Mouse (Mus musculus): ENCODE results near the gene Trim3. TPM values are rescaled to one million over a fixed set of nuclear protein-coding genes. Genes with fewer than 3 reads are reported as not detected.
A peak's percentile ranks its signal among the peaks of the same experiment; 100 is the strongest.

The Trim3 gene
- polyA plus RNA-seq, 1 experiment from 2014 or later = 30.3 TPM

- Histone ChIP-seq H3K27ac (replicated peaks) (peak overlapping the region; percentile 63), H3K9me3 (replicated peaks) (no peaks in the 10 kb centered on the region), H3K36me3 (peaks cover 16% of the 10 kb centered on the region), H3K4me3 (no peak overlapping the region), H3K27me3 (ENCODE audit: low read depth, poor library complexity, severe bottlenecking) (peaks cover 25% of the 10 kb centered on the region), H3K4me1 (peaks cover 50% of the 10 kb centered on the region)
- WGBS = 36% methylated on average over 3 of the region's 3 CpGs
- no peak for DNase-seq (ENCODE audit: low spot score)
Measured at GRCm38 (mm10) chr7:105628633-105629032, 4.7 kb downstream of the Trim3 start.

- no peak overlapping the region for H3K4me3 ChIP-seq
- DNase-seq (ENCODE audit: low spot score) = no peak
- no peaks in the 10 kb centered on the region for H3K9me3 ChIP-seq (replicated peaks)
- peaks cover 48% of the 10 kb centered on the region for H3K36me3 ChIP-seq
- WGBS = 84% methylated on average over 6 of the region's 6 CpGs
- peaks cover 23% of the 10 kb centered on the region for H3K4me1 ChIP-seq
- peaks cover 13% of the 10 kb centered on the region for H3K27me3 ChIP-seq (ENCODE audit: low read depth, poor library complexity, severe bottlenecking)
- H3K27ac ChIP-seq (replicated peaks) = no peak overlapping the region
Measured at GRCm38 (mm10) chr7:105625397-105625796, 8.0 kb downstream of the Trim3 start.

DNA sequence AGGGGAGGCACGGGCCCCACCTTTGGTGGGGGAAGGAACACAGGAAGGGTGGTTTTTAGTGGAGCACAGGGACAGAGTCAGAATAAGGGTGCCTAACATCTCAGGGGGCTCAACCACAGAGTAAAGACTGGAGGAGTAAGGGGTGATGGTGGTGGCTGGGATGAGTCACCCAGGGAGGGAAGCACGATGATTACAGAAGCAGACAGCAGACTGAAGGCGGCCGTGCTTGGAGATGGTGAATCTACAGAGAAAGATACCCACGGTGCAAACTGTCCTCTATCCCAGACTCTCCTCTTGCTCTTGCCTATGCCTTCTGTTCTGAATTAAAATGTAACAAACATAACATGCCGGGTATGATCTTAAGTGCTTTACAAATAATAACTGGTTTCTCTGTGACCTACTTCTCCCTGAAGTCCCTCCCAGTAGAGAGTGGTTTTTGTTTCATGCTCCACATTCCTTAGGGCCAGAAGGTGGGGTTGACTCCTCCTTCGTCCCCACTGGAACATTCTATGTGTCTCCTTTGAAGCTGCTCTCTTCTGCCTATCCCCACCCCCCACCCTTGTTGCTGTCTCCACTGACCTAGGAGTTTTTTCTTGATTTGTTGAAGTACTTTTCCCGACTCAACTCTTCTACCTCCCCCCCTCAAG is 11.6 kb downstream of the Trim3 start:
- 89% methylated on average over 8 of the region's 8 CpGs for WGBS
- Histone ChIP-seq H3K27ac (replicated peaks) (no peak overlapping the region), H3K27me3 (ENCODE audit: low read depth, poor library complexity, severe bottlenecking) (no peaks in the 10 kb centered on the region), H3K4me3 (no peak overlapping the region), H3K36me3 (peaks cover 82% of the 10 kb centered on the region), H3K4me1 (peaks cover 8% of the 10 kb centered on the region), H3K9me3 (replicated peaks) (no peaks in the 10 kb centered on the region)
- no peak for DNase-seq (ENCODE audit: low spot score)

DNA sequence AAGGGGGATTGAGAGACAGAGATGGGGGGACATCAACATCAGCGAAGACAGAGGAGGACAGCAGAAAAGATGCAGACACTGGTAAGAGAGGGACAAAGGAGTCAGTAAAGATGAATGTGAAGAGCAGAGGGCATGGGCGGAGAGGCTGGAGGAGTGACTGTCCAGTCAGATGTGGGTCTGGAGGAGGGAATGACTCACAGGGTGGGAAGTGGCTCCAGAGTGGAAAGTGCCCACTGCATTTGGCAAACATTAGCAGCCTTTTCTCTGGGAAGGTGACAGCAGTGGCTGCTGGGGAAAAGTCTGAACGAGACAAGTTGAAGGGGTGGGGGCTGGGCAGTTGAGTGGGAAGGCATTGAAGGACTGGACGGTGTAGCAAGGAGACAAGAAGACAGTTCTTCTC is 12.3 kb downstream of the Trim3 start:
- no peak for DNase-seq (ENCODE audit: low spot score)
- Histone ChIP-seq H3K4me1 (peaks cover 8% of the 10 kb centered on the region), H3K9me3 (replicated peaks) (no peaks in the 10 kb centered on the region), H3K27ac (replicated peaks) (no peak overlapping the region), H3K4me3 (no peak overlapping the region), H3K36me3 (peaks cover 90% of the 10 kb centered on the region), H3K27me3 (ENCODE audit: low read depth, poor library complexity, severe bottlenecking) (no peaks in the 10 kb centered on the region)
- whole genome bisulfite sequencing = 89% methylated on average over 4 of the region's 4 CpGs

DNA sequence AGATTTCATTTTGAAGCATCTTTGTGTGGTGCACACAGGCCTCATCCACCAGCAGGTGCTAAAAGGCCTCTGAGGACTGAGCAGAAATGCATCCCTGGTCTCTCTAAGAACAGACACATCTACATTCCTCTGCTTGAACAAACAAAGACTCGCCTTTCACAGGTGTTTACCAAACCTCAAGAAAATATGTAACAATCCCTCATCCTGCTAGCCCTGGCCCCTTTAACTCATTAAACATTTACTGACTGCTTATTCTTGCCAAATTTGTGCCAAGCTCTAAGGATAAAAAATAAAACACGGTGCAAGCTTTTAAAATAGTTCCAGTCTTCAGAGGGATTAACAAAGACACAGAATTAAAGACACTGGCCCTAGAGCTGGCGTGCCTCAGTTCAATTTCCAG is 13.7 kb downstream of the Trim3 start:
- 74% methylated on average over 3 of the region's 3 CpGs for WGBS
- Histone ChIP-seq H3K36me3 (peaks cover 97% of the 10 kb centered on the region), H3K4me3 (no peak overlapping the region), H3K9me3 (replicated peaks) (no peaks in the 10 kb centered on the region), H3K4me1 (peaks cover 8% of the 10 kb centered on the region), H3K27me3 (ENCODE audit: low read depth, poor library complexity, severe bottlenecking) (no peaks in the 10 kb centered on the region), H3K27ac (replicated peaks) (no peak overlapping the region)
- DNase-seq (ENCODE audit: low spot score) = no peak

- H3K27ac ChIP-seq (replicated peaks) = no peak overlapping the region
- 96% methylated on average over 22 of the region's 22 CpGs for WGBS
- no peak overlapping the region for H3K4me3 ChIP-seq
- H3K27me3 ChIP-seq (ENCODE audit: low read depth, poor library complexity, severe bottlenecking) = no peaks in the 10 kb centered on the region
- H3K36me3 ChIP-seq = peaks cover 98% of the 10 kb centered on the region
- no peaks in the 10 kb centered on the region for H3K9me3 ChIP-seq (replicated peaks)
- peaks cover 8% of the 10 kb centered on the region for H3K4me1 ChIP-seq
- DNase-seq (ENCODE audit: low spot score) = no peak
Measured at GRCm38 (mm10) chr7:105617810-105618209, 15.6 kb downstream of the Trim3 start.

- WGBS = 88% methylated on average over 6 of the region's 6 CpGs
- no peak for DNase-seq (ENCODE audit: low spot score)
- Histone ChIP-seq H3K9me3 (replicated peaks) (no peaks in the 10 kb centered on the region), H3K4me1 (peaks cover 8% of the 10 kb centered on the region), H3K27ac (replicated peaks) (no peak overlapping the region), H3K27me3 (ENCODE audit: low read depth, poor library complexity, severe bottlenecking) (no peaks in the 10 kb centered on the region), H3K4me3 (no peak overlapping the region), H3K36me3 (peaks cover 98% of the 10 kb centered on the region)
Measured at GRCm38 (mm10) chr7:105616561-105616960, 16.8 kb downstream of the Trim3 start.

DNA sequence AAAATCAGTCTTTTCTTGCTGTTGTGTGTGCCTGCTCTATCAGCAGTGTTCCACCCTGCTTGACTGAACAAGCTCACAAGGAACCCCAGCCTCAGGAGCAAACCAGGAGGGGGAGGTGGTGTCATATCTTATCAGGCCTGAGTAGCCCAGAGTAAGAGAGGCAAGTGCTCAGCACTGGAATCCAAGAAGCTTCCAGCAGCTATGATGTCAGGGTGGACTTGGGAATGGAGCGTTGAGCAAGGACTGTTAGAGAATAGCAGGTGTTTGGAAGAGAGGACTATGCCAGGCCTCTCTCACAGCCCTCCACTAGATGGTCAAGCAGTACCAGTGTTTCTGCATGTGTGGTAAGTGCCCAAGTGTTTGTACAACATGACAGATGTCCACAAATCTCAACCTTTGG is 17.7 kb downstream of the Trim3 start:
- Histone ChIP-seq H3K36me3 (peaks cover 98% of the 10 kb centered on the region), H3K9me3 (replicated peaks) (no peaks in the 10 kb centered on the region), H3K27me3 (ENCODE audit: low read depth, poor library complexity, severe bottlenecking) (no peaks in the 10 kb centered on the region), H3K4me3 (no peak overlapping the region), H3K4me1 (peaks cover 8% of the 10 kb centered on the region), H3K27ac (replicated peaks) (no peak overlapping the region)
- 93% methylated on average over 1 of the region's 1 CpGs for WGBS
- no peak for DNase-seq (ENCODE audit: low spot score)

- Histone ChIP-seq H3K36me3 (peaks cover 100% of the 10 kb centered on the region), H3K27me3 (ENCODE audit: low read depth, poor library complexity, severe bottlenecking) (no peaks in the 10 kb centered on the region), H3K27ac (replicated peaks) (no peak overlapping the region), H3K4me1 (peaks cover 8% of the 10 kb centered on the region), H3K4me3 (no peak overlapping the region), H3K9me3 (replicated peaks) (no peaks in the 10 kb centered on the region)
- no peak for DNase-seq (ENCODE audit: low spot score)
- 91% methylated on average over 1 of the region's 1 CpGs for WGBS
Measured at GRCm38 (mm10) chr7:105614400-105614799, 19.0 kb downstream of the Trim3 start.

DNA sequence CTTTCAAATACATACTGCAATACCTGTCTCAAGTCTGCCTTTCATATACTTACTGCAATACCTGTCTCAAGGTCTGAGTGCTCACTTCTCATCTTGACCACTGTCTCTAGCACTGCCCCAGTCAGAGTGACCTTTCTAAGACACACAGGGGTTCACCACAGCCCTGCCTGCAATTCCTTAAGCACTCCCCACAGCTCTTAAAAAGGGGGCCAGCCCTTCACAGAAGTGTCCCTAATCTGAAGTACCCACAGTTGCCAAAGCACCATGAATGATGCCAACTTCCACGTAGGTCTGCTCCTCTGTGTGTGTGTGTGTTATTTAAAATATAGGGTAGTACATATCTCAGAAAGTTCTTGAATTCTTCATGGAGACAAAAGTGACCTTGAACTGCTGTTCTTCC is 21.6 kb downstream of the Trim3 start:
- Histone ChIP-seq H3K36me3 (peaks cover 74% of the 10 kb centered on the region), H3K27ac (replicated peaks) (no peak overlapping the region), H3K27me3 (ENCODE audit: low read depth, poor library complexity, severe bottlenecking) (no peaks in the 10 kb centered on the region), H3K4me1 (no peaks in the 10 kb centered on the region), H3K9me3 (replicated peaks) (no peaks in the 10 kb centered on the region), H3K4me3 (no peak overlapping the region)
- WGBS = 88% methylated on average over 1 of the region's 1 CpGs
- DNase-seq (ENCODE audit: low spot score) = no peak

GRCm38 (mm10) chr7:105608467-105608866 is 24.9 kb downstream of the Trim3 start:
- H3K27ac ChIP-seq (replicated peaks) = no peak overlapping the region
- no peaks in the 10 kb centered on the region for H3K27me3 ChIP-seq (ENCODE audit: low read depth, poor library complexity, severe bottlenecking)
- no peaks in the 10 kb centered on the region for H3K4me1 ChIP-seq
- no peaks in the 10 kb centered on the region for H3K9me3 ChIP-seq (replicated peaks)
- DNase-seq (ENCODE audit: low spot score) = no peak
- WGBS = 87% methylated on average over 3 of the region's 3 CpGs
- H3K4me3 ChIP-seq = no peak overlapping the region
- peaks cover 41% of the 10 kb centered on the region for H3K36me3 ChIP-seq

GRCm38 (mm10) chr7:105602860-105603623 is 30.3 kb downstream of the Trim3 start:
- 0 out of 2 replicates have a peak, but pooled peaks cover 4% of the 10 kb centered on the region for H3K4me1 ChIP-seq
- H3K4me3 ChIP-seq = no peak overlapping the region
- H3K27me3 ChIP-seq (ENCODE audit: low read depth, poor library complexity, severe bottlenecking) = no peaks in the 10 kb centered on the region
- WGBS = 39% methylated on average over 9 of the region's 9 CpGs
- H3K27ac ChIP-seq (replicated peaks) = no peak overlapping the region
- H3K36me3 ChIP-seq = no peaks in the 10 kb centered on the region
- DNase-seq (ENCODE audit: low spot score) = peak; percentile 68
- no peaks in the 10 kb centered on the region for H3K9me3 ChIP-seq (replicated peaks)

DNA sequence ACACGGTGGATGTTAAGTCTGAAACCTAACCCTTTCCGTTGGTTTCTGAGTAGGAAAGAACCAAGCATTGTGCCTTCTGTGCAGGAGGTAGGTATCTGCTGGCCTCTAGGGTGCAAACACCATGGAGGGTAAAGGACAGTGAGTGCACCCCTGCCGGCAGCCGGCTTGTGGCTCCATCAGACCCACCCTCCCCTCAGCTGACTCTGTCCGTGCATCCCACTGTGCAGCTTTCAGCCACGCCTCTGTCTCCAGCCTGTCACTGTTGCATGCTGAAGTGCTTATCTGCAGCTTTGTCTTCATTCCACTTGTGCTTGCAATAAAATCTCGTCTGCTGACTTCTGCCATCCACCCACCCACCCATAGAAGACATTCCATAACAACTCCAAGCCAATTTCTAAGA is 43.3 kb downstream of the Trim3 start:
- WGBS = 18% methylated on average over 7 of the region's 7 CpGs
- DNase-seq (ENCODE audit: low spot score) = no peak
- Histone ChIP-seq H3K27me3 (ENCODE audit: low read depth, poor library complexity, severe bottlenecking) (no peaks in the 10 kb centered on the region), H3K4me1 (no peaks in the 10 kb centered on the region), H3K27ac (replicated peaks) (no peak overlapping the region), H3K36me3 (no peaks in the 10 kb centered on the region), H3K4me3 (no peak overlapping the region), H3K9me3 (replicated peaks) (no peaks in the 10 kb centered on the region)
